Mouse (Mus musculus) embryonic facial prominence, embryonic 13.5 days (tissue): ENCODE data around the gene Spryd3. TPM values are rescaled to one million over a fixed set of nuclear protein-coding genes. Genes with fewer than 3 reads are reported as not detected.
"Not testable (repeated sequence)": the region's sequence is repeated elsewhere in the genome, so short reads cannot be mapped to it uniquely, and the experiment has no call there.

Source experiments
- ATAC-seq: fragments of 200-750 bp; cut with Nextera tagmentation; 2 replicates; pipeline ENCODE4 v1.8.0; 2017; ENCODE audit warnings: low read depth; ENCODE audit not compliant: insufficient number of reproducible peaks, insufficient read depth, low FRiP score, low TSS enrichment
- H3K27ac ChIP-seq: fragments of 300-500 bp; sonication (generic); 2 replicates; pipeline ENCODE4 v1.5.1; 2015; ENCODE audit warnings: moderate library complexity, mild to moderate bottlenecking, inconsistent platforms
- H3K27me3 ChIP-seq: fragments of 300-500 bp; sonication (generic); 2 replicates; pipeline ENCODE4 v1.6.1; 2015; ENCODE audit warnings: mild to moderate bottlenecking, inconsistent platforms
- H3K36me3 ChIP-seq: fragments of 300-500 bp; sonication (generic); 2 replicates; pipeline ENCODE4 v1.6.1; 2015; ENCODE audit warnings: mild to moderate bottlenecking, inconsistent platforms
- H3K4me1 ChIP-seq: fragments of 300-500 bp; sonication (generic); 2 replicates; pipeline ENCODE4 v1.6.1; 2015; ENCODE audit warnings: inconsistent platforms
- H3K4me2 ChIP-seq: fragments of 300-500 bp; sonication (generic); 2 replicates; pipeline ENCODE4 v1.6.1; 2015; ENCODE audit warnings: moderate library complexity, mild to moderate bottlenecking, inconsistent platforms
- H3K4me3 ChIP-seq: fragments of 300-500 bp; sonication (generic); 2 replicates; pipeline ENCODE4 v1.5.1; 2015; ENCODE audit warnings: mild to moderate bottlenecking, inconsistent platforms
- H3K9ac ChIP-seq: fragments of 300-500 bp; sonication (generic); 2 replicates; pipeline ENCODE4 v1.6.1; 2015; ENCODE audit warnings: mild to moderate bottlenecking, inconsistent platforms
- H3K9me3 ChIP-seq: fragments of 300-500 bp; sonication (generic); 2 replicates; pipeline ENCODE4 v1.6.1; 2016; ENCODE audit warnings: inconsistent platforms
- WGBS: fragments of 180-500 bp; shearing (Covaris S2); methylation state at CpG from one replicate; pipeline ENCODE4 v1.1.7; 2015; ENCODE audit warnings: mixed read lengths; 5-methylcytosine and 5-hydroxymethylcytosine counted together
- polyA plus RNA-seq: library from polyadenylated mRNA; unstranded; fragments of >200 nt; fragmentation: Nextera tagmentation; extraction: Ambion mirVana; gene quantifications from 2 replicates; pipeline ENCODE4 v1.2.1, GENCODE M21; 2015

Spryd3 gene
- polyA plus RNA-seq, 1 experiment from 2014 or later = 21.6 TPM

- ATAC-seq = no peak
- no peaks in the 10 kb centered on the region for H3K36me3 ChIP-seq
- H3K4me3 ChIP-seq = no peak overlapping the region
- H3K27ac ChIP-seq = peak overlapping the region; percentile 60
- H3K9ac ChIP-seq = no peak overlapping the region
- peaks cover 40% of the 10 kb centered on the region for H3K4me1 ChIP-seq
- WGBS = 24% methylated on average over 6 of the region's 6 CpGs
- no peaks in the 10 kb centered on the region for H3K27me3 ChIP-seq
- H3K4me2 ChIP-seq = no peak overlapping the region
- no peaks in the 10 kb centered on the region for H3K9me3 ChIP-seq
Observed at GRCm38 (mm10) chr15:102165468-102166100, 29.6 kb upstream of the Spryd3 start.

GRCm38 (mm10) chr15:102163900-102164693 lies 28.1 kb upstream of the Spryd3 start:
- ATAC-seq = no peak
- no peak overlapping the region for H3K27ac ChIP-seq
- no peaks in the 10 kb centered on the region for H3K27me3 ChIP-seq
- H3K36me3 ChIP-seq = no peaks in the 10 kb centered on the region
- H3K4me1 ChIP-seq = peaks cover 31% of the 10 kb centered on the region
- no peaks in the 10 kb centered on the region for H3K9me3 ChIP-seq
- H3K4me2 ChIP-seq = no peak overlapping the region
- WGBS = 54% methylated on average over 3 of the region's 3 CpGs
- no peak overlapping the region for H3K4me3 ChIP-seq
- no peak overlapping the region for H3K9ac ChIP-seq

GRCm38 (mm10) chr15:102160415-102161060 lies 24.5 kb upstream of the Spryd3 start:
- H3K36me3 ChIP-seq = no peaks in the 10 kb centered on the region
- H3K27ac ChIP-seq = no peak overlapping the region
- no peak overlapping the region for H3K4me2 ChIP-seq
- H3K9me3 ChIP-seq = no peaks in the 10 kb centered on the region
- ATAC-seq = no peak
- WGBS = 64% methylated on average over 27 of the region's 27 CpGs
- no peaks in the 10 kb centered on the region for H3K27me3 ChIP-seq
- H3K4me1 ChIP-seq = peaks cover 5% of the 10 kb centered on the region
- no peak overlapping the region for H3K9ac ChIP-seq
- no peak overlapping the region for H3K4me3 ChIP-seq

- Histone ChIP-seq H3K27me3 (no peaks in the 10 kb centered on the region), H3K4me2 (no peak overlapping the region), H3K4me3 (no peak overlapping the region), H3K4me1 (peaks cover 4% of the 10 kb centered on the region; the same call in 1 of the 2 replicates), H3K36me3 (no peaks in the 10 kb centered on the region), H3K9ac (no peak overlapping the region), H3K9me3 (no peaks in the 10 kb centered on the region), H3K27ac (no peak overlapping the region)
- no peak for ATAC-seq
- 39% methylated on average over 20 of the region's 20 CpGs for WGBS
Observed at GRCm38 (mm10) chr15:102156836-102157235, 20.8 kb upstream of the Spryd3 start.

- ATAC-seq, H3K27me3 ChIP-seq, H3K36me3 ChIP-seq, H3K4me3 ChIP-seq, H3K27ac ChIP-seq, H3K9ac ChIP-seq, H3K4me2 ChIP-seq, H3K9me3 ChIP-seq: not testable (repeated sequence)
- 92% methylated on average over 6 of the region's 6 CpGs for WGBS
- peaks cover 13% of the 10 kb centered on the region; the same call in 1 of the 2 replicates for H3K4me1 ChIP-seq
Observed at GRCm38 (mm10) chr15:102155006-102155405, 19.0 kb upstream of the Spryd3 start.

GRCm38 (mm10) chr15:102152646-102153045 lies 16.6 kb upstream of the Spryd3 start:
- Histone ChIP-seq H3K4me1 (peaks cover 17% of the 10 kb centered on the region; the same call in 1 of the 2 replicates), H3K27me3 (no peaks in the 10 kb centered on the region), H3K9me3 (no peaks in the 10 kb centered on the region), H3K4me3 (no peak overlapping the region), H3K4me2 (no peak overlapping the region), H3K27ac (no peak overlapping the region), H3K36me3 (no peaks in the 10 kb centered on the region), H3K9ac (no peak overlapping the region)
- ATAC-seq = no peak
- 33% methylated on average over 4 of the region's 4 CpGs for WGBS

GRCm38 (mm10) chr15:102150301-102151135 lies 14.5 kb upstream of the Spryd3 start, which contains the start of gene Soat2:
TSS of gene Soat2 (plus strand) at chr15:102150526.
- Histone ChIP-seq H3K27ac (no peak within 1 kb of the TSS), H3K9me3 (no peaks in the 10 kb centered on the region)

GRCm38 (mm10) chr15:102149561-102149960 lies 13.5 kb upstream of the Spryd3 start:
- 70% methylated on average over 4 of the region's 4 CpGs for WGBS
- Histone ChIP-seq H3K27me3 (peaks cover 17% of the 10 kb centered on the region), H3K4me3 (no peak overlapping the region), H3K4me1 (peaks cover 24% of the 10 kb centered on the region), H3K36me3 (no peaks in the 10 kb centered on the region), H3K27ac (no peak overlapping the region), H3K4me2 (no peak overlapping the region), H3K9ac (no peak overlapping the region), H3K9me3 (no peaks in the 10 kb centered on the region)
- no peak for ATAC-seq

More at GRCm38 (mm10) chr15:102150301-102151135, 14.5 kb upstream of the Spryd3 start, which contains the start of gene Soat2:
- Histone ChIP-seq H3K9ac (0 out of 2 replicates have a peak within 1 kb of the TSS, but pooled peaks have one; percentile 27), H3K36me3 (no peaks in the 10 kb centered on the region), H3K4me3 (no peak within 1 kb of the TSS), H3K4me1 (peaks cover 17% of the 10 kb centered on the region; the same call in 1 of the 2 replicates), H3K4me2 (peak within 1 kb of the TSS; percentile 5; the same call in 1 of the 2 replicates), H3K27me3 (peaks cover 7% of the 10 kb centered on the region)
- 44% methylated on average over 20 of the region's 20 CpGs for WGBS
- no peak for ATAC-seq

GRCm38 (mm10) chr15:102147674-102148402 lies 11.8 kb upstream of the Spryd3 start:
- H3K27ac ChIP-seq = no peak overlapping the region
- H3K9ac ChIP-seq = no peak overlapping the region
- peaks cover 39% of the 10 kb centered on the region for H3K4me1 ChIP-seq
- H3K9me3 ChIP-seq = no peaks in the 10 kb centered on the region
- 73% methylated on average over 16 of the region's 16 CpGs for WGBS
- no peaks in the 10 kb centered on the region for H3K36me3 ChIP-seq
- no peak overlapping the region for H3K4me2 ChIP-seq
- no peak for ATAC-seq
- peaks cover 32% of the 10 kb centered on the region for H3K27me3 ChIP-seq
- H3K4me3 ChIP-seq = no peak overlapping the region

- Histone ChIP-seq H3K4me2 (no peak overlapping the region), H3K27me3 (peaks cover 38% of the 10 kb centered on the region), H3K36me3 (no peaks in the 10 kb centered on the region), H3K9ac (no peak overlapping the region), H3K4me3 (no peak overlapping the region), H3K27ac (no peak overlapping the region), H3K9me3 (no peaks in the 10 kb centered on the region), H3K4me1 (peaks cover 39% of the 10 kb centered on the region)
- no peak for ATAC-seq
- 0% methylated on average over 1 of the region's 1 CpGs for WGBS
Observed at GRCm38 (mm10) chr15:102146882-102147281, 10.8 kb upstream of the Spryd3 start.
